Mouse (Mus musculus) embryo, embryonic 11.5 days (tissue): ENCODE results near the gene Gm10643.

Experiments used
- DNase-seq: peaks from one replicate; pipeline ENCODE4 v3.0.0-alpha.2; 2012; ENCODE audit warnings: low read depth, low spot score

The Gm10643 gene

GRCm38 (mm10) chr8:84042066-84042947 is 22.6 kb downstream of the Gm10643 start, which contains the start of gene Il27ra:
Gene Il27ra, minus strand, starts transcription at chr8:84042589.
- DNase-seq, result peak; percentile 40

GRCm38 (mm10) chr8:84039050-84039449 is 25.9 kb downstream of the Gm10643 start:
- DNase-seq, result peak; percentile 69

- DNase-seq, result no peak
These were observed 26.9 kb downstream of the Gm10643 start for GRCm38 (mm10) chr8:84038015-84038414.

- DNase-seq, result no peak
These were observed 32.2 kb downstream of the Gm10643 start for GRCm38 (mm10) chr8:84032777-84033176.

GRCm38 (mm10) chr8:84029272-84029671 is 35.7 kb downstream of the Gm10643 start:
- no peak for DNase-seq

GRCm38 (mm10) chr8:84027449-84027848 is 37.5 kb downstream of the Gm10643 start:
- DNase-seq, result no peak

GRCm38 (mm10) chr8:84025863-84026262 is 39.1 kb downstream of the Gm10643 start:
- peak; percentile 56 for DNase-seq

- DNase-seq, result no peak
These were observed 40.8 kb downstream of the Gm10643 start for GRCm38 (mm10) chr8:84024171-84024570.

- no peak for DNase-seq
These were observed 41.3 kb downstream of the Gm10643 start for GRCm38 (mm10) chr8:84023631-84024030.

- no peak for DNase-seq
These were observed 41.9 kb downstream of the Gm10643 start for GRCm38 (mm10) chr8:84023085-84023484.

GRCm38 (mm10) chr8:84021569-84021968 is 43.4 kb downstream of the Gm10643 start:
- no peak for DNase-seq

- no peak for DNase-seq
These were observed 43.8 kb downstream of the Gm10643 start, which contains the start of gene Palm3 for GRCm38 (mm10) chr8:84021096-84021495. Gene Palm3, plus strand, starts transcription at chr8:84021471.

- DNase-seq, result no peak
These were observed 45.2 kb downstream of the Gm10643 start for GRCm38 (mm10) chr8:84019738-84020137.

- no peak for DNase-seq
These were observed 49.1 kb downstream of the Gm10643 start for GRCm38 (mm10) chr8:84015833-84016232.
